Mouse (Mus musculus) kidney, adult 2 months (tissue): ENCODE results near the gene C1qtnf7.

Experiments
- CTCF ChIP-seq: fragments of 200-500 bp; conservative IDR thresholded peaks from 2 replicates; pipeline ENCODE4 v1.5.1; 2011; ENCODE audit warnings: low read depth, mild to moderate bottlenecking, control low read depth, low read length, moderate library complexity, mixed read lengths; ENCODE audit not compliant: insufficient read depth, insufficient read length
- POLR2A ChIP-seq: fragments of 200-500 bp; IDR thresholded peaks from one replicate; pipeline ENCODE4 v1.6.1; 2011; ENCODE audit warnings: low read depth, low read length, control low read depth

DNA sequence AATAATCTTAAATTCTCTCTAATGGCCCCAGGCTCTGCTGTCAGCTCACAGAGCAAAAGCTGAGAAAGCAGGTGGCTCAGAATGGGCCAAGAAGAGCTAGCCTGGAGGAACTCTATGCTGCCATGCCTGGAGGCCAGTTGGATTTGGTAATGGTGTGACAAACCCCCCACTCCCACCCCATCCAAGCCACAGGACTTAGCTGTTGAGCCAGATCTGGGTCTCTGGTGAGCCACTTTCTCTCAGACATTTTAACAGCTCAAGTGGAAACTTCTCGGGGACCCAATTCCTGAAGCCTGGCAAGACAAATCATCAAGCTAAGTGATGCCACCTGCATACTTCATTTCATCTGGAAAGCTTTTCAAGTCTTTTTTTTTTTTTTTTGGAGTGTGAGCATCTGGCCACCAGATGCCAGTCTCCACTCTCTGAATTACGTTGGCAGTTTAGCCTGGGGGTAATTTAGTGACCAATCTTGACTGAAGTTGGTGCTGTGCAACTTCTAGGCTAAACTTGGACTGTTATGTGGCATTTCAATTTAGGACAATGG, 11.0 kb upstream of the C1qtnf7 start:
- no peak for TF ChIP-seq POLR2A
- TF ChIP-seq CTCF: no peak
